Mouse (Mus musculus) heart, postnatal 14 days (tissue): ENCODE data around the gene Gm36176. TPM values are rescaled to one million over a fixed set of nuclear protein-coding genes. Genes with fewer than 3 reads are reported as not detected.

Source experiments
- DNase-seq, 2 experiments: peaks; one replicate each; pipeline ENCODE4 v3.0.0; 2021 to 2022
- intact Hi-C: fragments of 180-260 bp; cut with DNase I; formaldehyde crosslinking; loops from one replicate; pipeline ENCODE4 v1.15.1; 2025
- total RNA-seq, 2 experiments: library from RNA; stranded (reverse); gene quantifications; 2 replicates each; pipeline ENCODE4 v1.2.3; 2021

The Gm36176 gene
- total RNA-seq, 2 experiments from 2014 or later: not detected

DNA sequence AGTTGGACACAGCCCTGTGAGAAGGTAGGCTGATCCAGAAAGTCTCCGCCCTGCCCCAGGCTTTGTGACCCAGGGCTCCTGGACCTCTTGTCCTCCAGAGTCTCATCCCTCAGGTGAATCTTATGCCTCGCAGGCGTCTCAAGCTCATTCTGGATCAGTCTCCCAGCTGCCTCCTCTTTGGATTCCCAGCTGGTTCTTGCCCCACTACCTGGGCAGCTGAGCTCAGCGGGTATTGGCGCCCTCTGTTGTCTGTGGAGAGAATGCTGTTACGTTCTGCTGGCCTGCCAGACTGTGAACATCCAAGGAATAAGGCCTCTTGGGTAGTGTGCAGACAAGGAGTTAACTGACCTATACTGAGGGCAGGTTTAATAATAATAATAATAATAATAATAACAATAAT, 32.4 kb downstream of the Gm36176 start:
- DNase-seq: peak; percentile 37 to 64
- intact Hi-C loops: loop anchor here (2.0 to 10.0 kb wide), 2 partner anchors 174 to 252 kb away; partner anchors contain the start of gene Gm10272

GRCm38 (mm10) chr10:77880305-77880704, 33.7 kb downstream of the Gm36176 start:
- no peak for DNase-seq
- intact Hi-C loops: loop anchor here (5.0 to 10.0 kb wide), 2 partner anchors 153 to 366 kb away; partner anchors contain the start of genes Fam207a and Gm10100

- intact Hi-C loops: loop anchor here (5.0 to 10.0 kb wide), 2 partner anchors 155 to 368 kb away; partner anchors contain the start of genes Fam207a and Gm10100
- DNase-seq: no peak
Observed at GRCm38 (mm10) chr10:77882553-77882952, 36.0 kb downstream of the Gm36176 start.

- intact Hi-C loops: loop anchor here (10.0 kb wide), 1 partner anchor 371 kb away; the partner anchor contains the start of gene Fam207a
- DNase-seq: no peak
Observed at GRCm38 (mm10) chr10:77886007-77886747, 39.6 kb downstream of the Gm36176 start.

DNA sequence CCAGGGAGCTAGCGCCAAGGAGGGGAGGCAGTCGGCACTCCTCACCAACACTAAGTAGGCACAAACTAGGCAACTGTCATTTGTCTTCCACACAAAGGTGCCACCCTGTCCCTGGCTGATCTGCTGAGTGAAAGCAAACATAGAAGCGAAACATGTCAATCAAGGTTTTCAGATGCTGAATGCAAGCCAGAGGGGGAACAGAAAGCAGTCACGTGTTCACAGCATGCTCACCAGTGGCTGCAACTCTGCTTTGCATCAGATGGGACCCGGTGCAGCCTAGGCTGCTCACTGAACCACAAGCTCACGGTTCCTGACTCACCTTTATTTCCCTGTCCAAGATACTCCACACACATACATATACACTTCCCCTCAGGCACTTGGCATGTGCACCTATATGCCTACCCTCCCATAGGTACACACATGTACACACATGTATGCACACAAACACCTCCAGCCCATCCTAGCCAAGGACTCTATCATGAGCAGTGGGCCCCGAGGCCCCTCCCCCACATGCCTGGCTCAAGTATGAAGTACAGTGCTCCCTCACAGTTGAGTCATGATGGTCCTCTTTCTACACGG, 44.5 kb downstream of the Gm36176 start:
- intact Hi-C loops: no loop called here
- DNase-seq: no peak

DNA sequence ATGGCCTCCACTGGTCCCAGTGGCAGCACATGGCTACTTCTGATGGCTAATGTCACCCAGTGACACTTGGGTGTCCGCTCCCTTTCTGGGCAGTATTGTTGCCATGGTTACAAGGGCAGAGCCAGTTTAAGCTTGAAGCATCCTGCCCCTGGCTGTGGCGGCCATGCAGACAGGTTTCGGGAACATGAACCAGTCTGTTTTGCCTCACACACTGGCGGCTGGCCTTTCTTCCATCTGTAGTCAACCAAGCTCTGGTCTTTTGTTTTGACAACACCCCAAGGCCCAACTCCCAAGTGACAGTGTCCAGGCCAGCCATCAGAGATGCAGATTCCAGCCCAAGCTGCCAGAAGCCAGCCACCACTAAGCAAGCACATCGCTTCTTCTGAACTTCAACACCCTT, 49.0 kb downstream of the Gm36176 start:
- peak; percentile 13 to 31 for DNase-seq
- intact Hi-C loops: no loop called here

Other genes starting within 250 kb of the Gm36176 start
- gene Sumo3, start 240.7 kb upstream of the Gm36176 start, total RNA-seq: 10 to 100 TPM; 53.7 to 61.6 TPM
- gene Gm49325, start 240.6 kb upstream of the Gm36176 start, total RNA-seq: 10 to 100 TPM in 1 of 2 experiments, 1 to 10 TPM in 1; 7.6 to 12.7 TPM
- 10 to 100 TPM; 59.2 to 60.6 TPM for gene Ube2g2, start 224.5 kb upstream of the Gm36176 start, total RNA-seq
- gene Tspear, start 160.2 kb upstream of the Gm36176 start, total RNA-seq: under 1 TPM in 1 of 2 experiments, not detected in 1; 0.17 TPM
- gene Gm19402, start 156.0 kb upstream of the Gm36176 start, total RNA-seq: not detected
- gene Gm9508, start 149.6 kb upstream of the Gm36176 start, total RNA-seq: not detected
- gene Gm10272, start 140.2 kb upstream of the Gm36176 start, total RNA-seq: not detected
- not detected for gene Gm10024, start 135.3 kb upstream of the Gm36176 start, total RNA-seq
- not detected for gene Gm10142, start 131.0 kb upstream of the Gm36176 start, total RNA-seq
- gene Krtap12-1, start 126.2 kb upstream of the Gm36176 start, total RNA-seq: not detected
- not detected for gene Gm10100, start 120.3 kb upstream of the Gm36176 start, total RNA-seq
- gene Gm18596, start 104.2 kb upstream of the Gm36176 start, total RNA-seq: not detected
- not detected for gene Gm9736, start 95.4 kb upstream of the Gm36176 start, total RNA-seq
- not detected for gene Gm3233, start 87.1 kb upstream of the Gm36176 start, total RNA-seq
- not detected for gene Gm3238, start 75.5 kb upstream of the Gm36176 start, total RNA-seq
- not detected for gene Gm7138, start 69.9 kb upstream of the Gm36176 start, total RNA-seq
- gene Gm3250, start 64.3 kb upstream of the Gm36176 start, total RNA-seq: not detected
- not detected for gene Gm7137, start 58.6 kb upstream of the Gm36176 start, total RNA-seq
- gene Gm9639, start 51.7 kb upstream of the Gm36176 start, total RNA-seq: not detected
- gene Gm19668, start 47.7 kb upstream of the Gm36176 start, total RNA-seq: not detected
- gene Gm9507, start 35.0 kb upstream of the Gm36176 start, total RNA-seq: not detected
- not detected for gene Gm2696, start 32.1 kb upstream of the Gm36176 start, total RNA-seq
- not detected for gene Krtap10-4, start 19.7 kb upstream of the Gm36176 start, total RNA-seq
- gene Krtap10-10, start 10.9 kb upstream of the Gm36176 start, total RNA-seq: not detected
- gene Gm10318, start 6.1 kb downstream of the Gm36176 start, total RNA-seq: not detected
- gene Gm3285, start 15.2 kb downstream of the Gm36176 start, total RNA-seq: not detected
- gene Lrrc3, start 55.7 kb downstream of the Gm36176 start, total RNA-seq: under 1 TPM; 0.72 to 0.78 TPM
- gene Trpm2, start 123.8 kb downstream of the Gm36176 start, total RNA-seq: 1 to 10 TPM in 1 of 2 experiments, under 1 TPM in 1; 0.34 to 1.5 TPM
- gene 1810043G02Rik, start 131.7 kb downstream of the Gm36176 start, total RNA-seq: 10 to 100 TPM in 1 of 2 experiments, 1 to 10 TPM in 1; 8.1 to 10.2 TPM
- gene Pfkl, start 163.3 kb downstream of the Gm36176 start, total RNA-seq: 100 to 1,000 TPM; 104 to 107 TPM
- not detected for gene Dnmt3l, start 195.1 kb downstream of the Gm36176 start, total RNA-seq
- under 1 TPM in 1 of 2 experiments, not detected in 1; 0.12 TPM for gene Aire, start 196.8 kb downstream of the Gm36176 start, total RNA-seq
- 1 to 10 TPM; 5.5 to 6.0 TPM for gene Icosl, start 222.5 kb downstream of the Gm36176 start, total RNA-seq